Mouse (Mus musculus) kidney, adult 8-10 months (tissue): ENCODE data around the gene Klhl42.

Source experiments
- DNase-seq, 2 experiments: peaks; one replicate each; pipeline ENCODE4 v3.0.0; 2022

Gene Klhl42

GRCm38 (mm10) chr6:147151839-147152238 lies 60.7 kb downstream of the Klhl42 start:
- no peak for DNase-seq

- DNase-seq = no peak
These were observed 63.9 kb downstream of the Klhl42 start for GRCm38 (mm10) chr6:147155085-147155484.

GRCm38 (mm10) chr6:147161818-147162584 lies 70.8 kb downstream of the Klhl42 start:
- no peak for DNase-seq
